Mouse (Mus musculus): ENCODE measurements at regions not wholly inside any gene's neighbourhood (a gene's known extent, or its start where the extent isn't known, plus 50 kb on each side); places are given as distances from the start of the nearest gene placed in this dataset.

- TF ChIP-seq HCFC1 (IDR thresholded peaks at IDR 0.05; ENCODE audit: low read depth, low read length) (no peak; the same call in none of the 2 replicates), RAD21 (IDR thresholded peaks at IDR 0.05; ENCODE audit: low read depth, low read length) (peak; percentile 92), SMC3 (IDR thresholded peaks at IDR 0.05; ENCODE audit: low read depth, low read length) (peak; percentile 97), E2F4 (IDR thresholded peaks at IDR 0.05; ENCODE audit: insufficient replicate concordance, low read depth, low read length) (no peak), ELF1 (IDR thresholded peaks at IDR 0.05; ENCODE audit: low read depth, low read length) (peak; percentile 18; the same call in 1 of the 2 replicates), USF1 (IDR thresholded peaks at IDR 0.05; ENCODE audit: low read depth, low read length) (no peak), MEF2A (IDR thresholded peaks at IDR 0.05; ENCODE audit: borderline replicate concordance, low read depth, low read length) (peak; percentile 24; the same call in 1 of the 2 replicates), ZKSCAN1 (IDR thresholded peaks at IDR 0.05; ENCODE audit: borderline replicate concordance, low read depth, low read length) (no peak), TCF12 (IDR thresholded peaks at IDR 0.05; ENCODE audit: low read depth, low read length) (peak; percentile 32; the same call in 1 of the 2 replicates), MAX (IDR thresholded peaks at IDR 0.05; ENCODE audit: low read length) (no peak), MAFK (IDR thresholded peaks at IDR 0.05; ENCODE audit: insufficient replicate concordance, low read length) (no peak)
Observed at GRCm38 (mm10) chr10:96213876-96214275, 77.5 kb downstream of the Gm5426 start (continued).

- Histone ChIP-seq H3K9ac (ENCODE audit: insufficient read depth, low read depth) (no peak overlapping the region), H3K27me3 (replicated peaks) (no peaks in the 10 kb centered on the region), H3K79me2 (replicated peaks; ENCODE audit: control insufficient read depth, extremely low read depth, insufficient read depth, poor library complexity, severe bottlenecking) (no peaks in the 10 kb centered on the region), H3K9me3 (replicated peaks; ENCODE audit: low read length) (no peaks in the 10 kb centered on the region), H3K4me3 (replicated peaks in 1 of 3; ENCODE audit: low read depth in 2 of 3, low read length in 2 of 3, poor library complexity in 1 of 3) (no peak overlapping the region), H3K4me1 (ENCODE audit: control insufficient read depth in 1 of 2, insufficient read depth in 2 of 2) (peaks cover 0 to 8% of the 10 kb centered on the region in 2 experiments; a peak in 1 of 4 replicates), H3K36me3 (replicated peaks in 1 of 2; ENCODE audit: control insufficient read depth in 1 of 2, insufficient read depth in 1 of 2, low read length in 1 of 2) (no peaks in the 10 kb centered on the region), H3K4me2 (ENCODE audit: insufficient read depth, low read depth, poor library complexity, severe bottlenecking) (no peak overlapping the region), H3K27ac (ENCODE audit: insufficient read depth, low read depth) (no peak overlapping the region; the same call in 1 of the 2 replicates)
- dilution Hi-C loops (cut with MboI; ENCODE audit: extremely low pct_ligation_motif_present, extremely low pct_unique_long_range_greater_than_20kb, low sequenced_read_pairs): no loop called here
- TF ChIP-seq CTCF (conservative IDR thresholded peaks at IDR 0.05 in 1 of 2, IDR thresholded peaks at IDR 0.05 in 1 of 2; ENCODE audit: low read depth in 2 of 2, low read length in 2 of 2) (no peak), SIN3A (IDR thresholded peaks at IDR 0.05; ENCODE audit: low read length) (no peak), TBP (conservative IDR thresholded peaks at IDR 0.05; ENCODE audit: low read depth, low read length) (no peak), USF2 (conservative IDR thresholded peaks at IDR 0.05; ENCODE audit: low read depth, low read length) (no peak), HCFC1 (IDR thresholded peaks at IDR 0.05; ENCODE audit: low read depth, low read length) (no peak), MAX (IDR thresholded peaks at IDR 0.05; ENCODE audit: low read length) (no peak), PAX5 (IDR thresholded peaks at IDR 0.05; ENCODE audit: low read length) (no peak), POLR2AphosphoS2 (IDR thresholded peaks at IDR 0.05; ENCODE audit: low read depth, low read length) (no peak), ZC3H11A (IDR thresholded peaks at IDR 0.05; ENCODE audit: low read depth, low read length) (no peak), ZNF384 (IDR thresholded peaks at IDR 0.05; ENCODE audit: low read depth, low read length) (no peak)
- in situ Hi-C loops (cut with MboI; ENCODE audit: low pct_ligation_motif_present, low pct_unique_long_range_greater_than_20kb, low sequenced_read_pairs): loop anchor here (10.0 to 25.0 kb wide), 4 partner anchors 161 to 1101 kb away; no protein-coding TSS in a partner anchor
- no peak for DNase-seq (ENCODE audit: extremely low read depth)
Observed at GRCm38 (mm10) chr10:96214285-96214684, 77.9 kb downstream of the Gm5426 start.

All from CH12.LX (cell line).